Mouse (Mus musculus): ENCODE data around the gene Edrf1.

- no peak for TF ChIP-seq CTCF (IDR thresholded peaks at IDR 0.05; ENCODE audit: borderline replicate concordance, control insufficient read depth, extremely low read depth, insufficient read depth, low read length, poor library complexity)
- no peak for TF ChIP-seq POLR2A (IDR thresholded peaks at IDR 0.05; ENCODE audit: control insufficient read depth, extremely low read depth, insufficient read depth, low read length, poor library complexity)
Observed at GRCm38 (mm10) chr7:133701366-133701765, 64.0 kb downstream of the Edrf1 start.

Measured in thymus, adult 2 months (tissue).